Mouse (Mus musculus): ENCODE measurements around the gene Cubn.

The Cubn gene

GRCm38 (mm10) chr2:13486470-13486869, 5.1 kb downstream of the Cubn start:
- in situ Hi-C loops (cut with MboI; ENCODE audit: low sequenced_read_pairs), result no loop called here

- in situ Hi-C loops (cut with MboI; ENCODE audit: low sequenced_read_pairs), result no loop called here
Measured at GRCm38 (mm10) chr2:13484566-13484965, 7.0 kb downstream of the Cubn start.

GRCm38 (mm10) chr2:13480744-13481143, 10.9 kb downstream of the Cubn start:
- in situ Hi-C loops (cut with MboI; ENCODE audit: low sequenced_read_pairs), result no loop called here

GRCm38 (mm10) chr2:13479165-13479564, 12.4 kb downstream of the Cubn start:
- in situ Hi-C loops (cut with MboI; ENCODE audit: low sequenced_read_pairs), result no loop called here

- in situ Hi-C loops (cut with MboI; ENCODE audit: low sequenced_read_pairs), result no loop called here
Measured at GRCm38 (mm10) chr2:13470108-13470507, 21.5 kb downstream of the Cubn start.

- in situ Hi-C loops (cut with MboI; ENCODE audit: low sequenced_read_pairs), result no loop called here
Measured at GRCm38 (mm10) chr2:13469641-13470040, 22.0 kb downstream of the Cubn start.

- in situ Hi-C loops (cut with MboI; ENCODE audit: low sequenced_read_pairs), result no loop called here
Measured at GRCm38 (mm10) chr2:13466685-13467084, 24.9 kb downstream of the Cubn start.

GRCm38 (mm10) chr2:13458088-13458487, 33.5 kb downstream of the Cubn start:
- in situ Hi-C loops (cut with MboI; ENCODE audit: low sequenced_read_pairs), result no loop called here

GRCm38 (mm10) chr2:13456821-13457220, 34.8 kb downstream of the Cubn start:
- in situ Hi-C loops (cut with MboI; ENCODE audit: low sequenced_read_pairs), result no loop called here

- in situ Hi-C loops (cut with MboI; ENCODE audit: low sequenced_read_pairs), result no loop called here
Measured at GRCm38 (mm10) chr2:13451495-13452491, 39.8 kb downstream of the Cubn start.

- in situ Hi-C loops (cut with MboI; ENCODE audit: low sequenced_read_pairs), result no loop called here
Measured at GRCm38 (mm10) chr2:13450895-13451294, 40.7 kb downstream of the Cubn start.

- in situ Hi-C loops (cut with MboI; ENCODE audit: low sequenced_read_pairs), result no loop called here
Measured at GRCm38 (mm10) chr2:13450470-13450869, 41.1 kb downstream of the Cubn start.

GRCm38 (mm10) chr2:13445156-13445555, 46.5 kb downstream of the Cubn start:
- in situ Hi-C loops (cut with MboI; ENCODE audit: low sequenced_read_pairs), result no loop called here

GRCm38 (mm10) chr2:13438983-13439382, 52.6 kb downstream of the Cubn start:
- in situ Hi-C loops (cut with MboI; ENCODE audit: low sequenced_read_pairs), result no loop called here

- in situ Hi-C loops (cut with MboI; ENCODE audit: low sequenced_read_pairs), result no loop called here
Measured at GRCm38 (mm10) chr2:13438275-13438845, 53.3 kb downstream of the Cubn start.

GRCm38 (mm10) chr2:13432002-13432401, 59.6 kb downstream of the Cubn start:
- in situ Hi-C loops (cut with MboI; ENCODE audit: low sequenced_read_pairs), result no loop called here

- in situ Hi-C loops (cut with MboI; ENCODE audit: low sequenced_read_pairs), result no loop called here
Measured at GRCm38 (mm10) chr2:13421974-13422760, 69.4 kb downstream of the Cubn start.

GRCm38 (mm10) chr2:13416765-13417524, 74.7 kb downstream of the Cubn start:
- in situ Hi-C loops (cut with MboI; ENCODE audit: low sequenced_read_pairs), result no loop called here

- in situ Hi-C loops (cut with MboI; ENCODE audit: low sequenced_read_pairs), result no loop called here
Measured at GRCm38 (mm10) chr2:13413520-13414178, 78.0 kb downstream of the Cubn start.

GRCm38 (mm10) chr2:13410660-13411059, 81.0 kb downstream of the Cubn start:
- in situ Hi-C loops (cut with MboI; ENCODE audit: low sequenced_read_pairs), result no loop called here

Measured in CH12F3 (cell line).